Mouse (Mus musculus) liver, embryonic 14.5 days (tissue): ENCODE measurements around the gene Mfsd7a. TPM values are rescaled to one million over a fixed set of nuclear protein-coding genes. Genes with fewer than 3 reads are reported as not detected.
"Not testable (repeated sequence)": the region's sequence is repeated elsewhere in the genome, so short reads cannot be mapped to it uniquely, and the experiment has no call there.

Experiments used
- ATAC-seq: fragments of 200-750 bp; cut with Nextera tagmentation; 2 replicates; pipeline ENCODE4 v1.8.0; 2017; ENCODE audit warnings: moderate number of reproducible peaks, mild to moderate bottlenecking, moderate library complexity; ENCODE audit not compliant: insufficient read depth
- DNase-seq, 3 experiments: peaks; one replicate each; pipeline ENCODE4 v3.0.0-alpha.2; 2012 to 2013; ENCODE audit warnings: low read depth in 3 of 3, low spot score in 3 of 3
- H3K27ac ChIP-seq: fragments of 300-500 bp; sonication (generic); 2 replicates; pipeline ENCODE4 v1.5.1; 2014; ENCODE audit warnings: moderate library complexity, mild to moderate bottlenecking, control low read depth, inconsistent platforms
- H3K27me3 ChIP-seq: fragments of 300-500 bp; sonication (generic); 2 replicates; pipeline ENCODE4 v1.6.1; 2014; ENCODE audit warnings: mild to moderate bottlenecking, low read length, moderate library complexity; ENCODE audit not compliant: control insufficient read depth, insufficient read depth
- H3K36me3 ChIP-seq: fragments of 300-500 bp; sonication (generic); replicated peaks from 2 replicates; pipeline ENCODE4 v1.6.1; 2014; ENCODE audit warnings: low read depth; ENCODE audit not compliant: control insufficient read depth, insufficient read depth
- H3K4me1 ChIP-seq, 2 experiments: fragments of 200-500 bp in 1 of 2; fragments of 300-500 bp in 1 of 2; sonication (generic) in 1 of 2; replicated peaks; 2 replicates each; pipeline ENCODE4 v1.6.1; 2012 to 2014; ENCODE audit warnings: antibody characterized with exemption in 1 of 2, inconsistent platforms in 1 of 2, low read length in 1 of 2; ENCODE audit not compliant: control insufficient read depth in 2 of 2, insufficient read depth in 2 of 2
- H3K4me2 ChIP-seq: fragments of 300-500 bp; sonication (generic); 2 replicates; pipeline ENCODE4 v1.6.1; 2014; ENCODE audit warnings: low read depth, mild to moderate bottlenecking, control low read depth, moderate library complexity
- H3K4me3 ChIP-seq, 2 experiments: fragments of 200-500 bp in 1 of 2; fragments of 300-500 bp in 1 of 2; sonication (generic) in 1 of 2; 2 replicates each; pipeline ENCODE4 v1.5.1; 2012 to 2014; ENCODE audit warnings: low read depth in 2 of 2, low read length in 2 of 2, mild to moderate bottlenecking in 2 of 2, control low read depth in 1 of 2, inconsistent platforms in 1 of 2, moderate library complexity in 1 of 2; ENCODE audit not compliant: insufficient read depth in 1 of 2
- H3K9ac ChIP-seq: fragments of 300-500 bp; sonication (generic); replicated peaks from 2 replicates; pipeline ENCODE4 v1.6.1; 2014; ENCODE audit warnings: mild to moderate bottlenecking, control low read depth, moderate library complexity
- H3K9me3 ChIP-seq: fragments of 300-500 bp; sonication (generic); 2 replicates; pipeline ENCODE4 v1.6.1; 2016; ENCODE audit warnings: low read length, mixed read lengths; ENCODE audit not compliant: control insufficient read depth
- CTCF ChIP-seq: IDR thresholded peaks from 2 replicates; pipeline ENCODE4 v1.5.1; 2016; ENCODE audit warnings: antibody characterized with exemption, low read depth, control low read depth
- EP300 ChIP-seq: IDR thresholded peaks from 2 replicates; pipeline ENCODE4 v1.6.1; 2016; ENCODE audit warnings: antibody characterized with exemption, low read depth
- WGBS: fragments of 180-500 bp; shearing (Covaris S2); extraction: QIAGEN DNeasy Blood & Tissue Kit; methylation state at CpG from one replicate; pipeline ENCODE4 v1.1.7; 2014; ENCODE audit not compliant: insufficient replicate concordance; 5-methylcytosine and 5-hydroxymethylcytosine counted together
- polyA plus RNA-seq, 2 experiments: library from polyadenylated mRNA; depleted of rRNA in 1 of 2; stranded (reverse) in 1 of 2; unstranded in 1 of 2; fragments of >200 nt; fragmentation: Nextera tagmentation in 1 of 2; extraction: Ambion mirVana in 1 of 2; gene quantifications; 2 replicates each; pipeline versions ENCODE4 v1.2.1 to v1.2.3; 2012 to 2014

Gene Mfsd7a
- polyA plus RNA-seq (2012; rRNA removed) (0.32 and 0.36 TPM in 2 replicates), polyA plus RNA-seq (2014; fragmentation: Nextera tagmentation; extraction: Ambion mirVana) (0.08 and 0.09 TPM in 2 replicates)

- ATAC-seq (peak; percentile 77), DNase-seq (peak; percentile 42 to 48 (median 46))
- no peaks in the 10 kb centered on the region for H3K27me3 ChIP-seq
- H3K4me1 ChIP-seq = peaks cover 8 to 22% of the 10 kb centered on the region in 2 experiments; a peak in 3 of 4 replicates
- H3K9me3 ChIP-seq = no peaks in the 10 kb centered on the region
- TF ChIP-seq CTCF (no peak), EP300 (no peak)
- H3K9ac ChIP-seq = peak within 1 kb of the TSS; percentile 16; the same call in 1 of the 2 replicates
- no peak within 1 kb of the TSS for H3K27ac ChIP-seq
- H3K4me3 ChIP-seq = peak within 1 kb of the TSS; percentile 40 to 52
- peak within 1 kb of the TSS; percentile 70 for H3K4me2 ChIP-seq
- 15% methylated on average over 24 of the region's 24 CpGs for WGBS
- no peaks in the 10 kb centered on the region for H3K36me3 ChIP-seq
Measured at GRCm38 (mm10) chr5:108448785-108449668, at the start of gene Mfsd7a. Gene Mfsd7a, minus strand, starts transcription at chr5:108448891.

GRCm38 (mm10) chr5:108486148-108486547 is 37.5 kb upstream of the Mfsd7a start:
- not testable (repeated sequence) for H3K27ac ChIP-seq, H3K4me3 ChIP-seq, DNase-seq, H3K27me3 ChIP-seq, H3K4me1 ChIP-seq, H3K4me2 ChIP-seq, H3K9me3 ChIP-seq, ATAC-seq, H3K9ac ChIP-seq
- 87% methylated on average over 4 of the region's 5 CpGs for WGBS
- peaks cover 26% of the 10 kb centered on the region for H3K36me3 ChIP-seq

- H3K4me1 ChIP-seq = no peaks in the 10 kb centered on the region; a peak in 1 of 4 replicates
- no peak overlapping the region for H3K4me3 ChIP-seq
- ATAC-seq (no peak), DNase-seq (no peak)
- no peak overlapping the region for H3K9ac ChIP-seq
- TF ChIP-seq CTCF = peak; percentile 83
- TF ChIP-seq EP300 = no peak
- H3K9me3 ChIP-seq = no peaks in the 10 kb centered on the region
- no peak overlapping the region for H3K4me2 ChIP-seq
- no peak overlapping the region for H3K27ac ChIP-seq
- WGBS = 78% methylated on average over 2 of the region's 2 CpGs
- no peaks in the 10 kb centered on the region for H3K27me3 ChIP-seq
- H3K36me3 ChIP-seq = peaks cover 20% of the 10 kb centered on the region
Measured at GRCm38 (mm10) chr5:108485239-108485638, 36.5 kb upstream of the Mfsd7a start.

- TF ChIP-seq CTCF (no peak), EP300 (no peak)
- DNase-seq (no peak), ATAC-seq (peak; percentile 26; the same call in 1 of the 2 replicates)
- Histone ChIP-seq H3K9me3 (no peaks in the 10 kb centered on the region), H3K4me1 (no peaks in the 10 kb centered on the region; a peak in 1 of 4 replicates), H3K4me3 (no peak overlapping the region), H3K9ac (no peak overlapping the region), H3K36me3 (peaks cover 10% of the 10 kb centered on the region), H3K27ac (no peak overlapping the region), H3K27me3 (no peaks in the 10 kb centered on the region), H3K4me2 (no peak overlapping the region)
- 78% methylated on average over 6 of the region's 6 CpGs for WGBS
Measured at GRCm38 (mm10) chr5:108483006-108483405, 34.3 kb upstream of the Mfsd7a start.

GRCm38 (mm10) chr5:108475977-108476376 is 27.3 kb upstream of the Mfsd7a start:
- no peak overlapping the region for H3K4me2 ChIP-seq
- H3K27me3 ChIP-seq = no peaks in the 10 kb centered on the region
- H3K36me3 ChIP-seq = peaks cover 50% of the 10 kb centered on the region
- 77% methylated on average over 3 of the region's 3 CpGs for WGBS
- no peak for TF ChIP-seq EP300
- TF ChIP-seq CTCF = no peak
- no peaks in the 10 kb centered on the region for H3K4me1 ChIP-seq
- no peak overlapping the region for H3K27ac ChIP-seq
- no peaks in the 10 kb centered on the region for H3K9me3 ChIP-seq
- no peak for DNase-seq
- no peak overlapping the region for H3K4me3 ChIP-seq
- no peak overlapping the region for H3K9ac ChIP-seq
- no peak for ATAC-seq
